Mouse (Mus musculus): ENCODE measurements around the gene Ifitm7. TPM values are rescaled to one million over a fixed set of nuclear protein-coding genes. Genes with fewer than 3 reads are reported as not detected.
A peak's percentile ranks its signal among the peaks of the same experiment; 100 is the strongest.

Gene Ifitm7
- total RNA-seq (2021), result 1 to 10 TPM in 1 of 2 experiments, under 1 TPM in 1; 0.98 to 1.5 TPM

- peak; percentile 56 to 57 for DNase-seq (ENCODE audit: extremely low spot score in 1 of 2, low spot score in 1 of 2)
Measured at GRCm38 (mm10) chr16:13986574-13987478, at the start of gene Ifitm7, which contains the start of gene 2900011O08Rik. Gene Ifitm7 (minus strand): TSS chr16:13986888. Gene 2900011O08Rik (plus strand): TSS chr16:13986604.

GRCm38 (mm10) chr16:14033076-14033475, 46.4 kb upstream of the Ifitm7 start:
- DNase-seq (ENCODE audit: extremely low spot score in 1 of 2, low spot score in 1 of 2), result no peak

- DNase-seq (ENCODE audit: extremely low spot score in 1 of 2, low spot score in 1 of 2), result no peak
Measured at GRCm38 (mm10) chr16:14030650-14031049, 44.0 kb upstream of the Ifitm7 start.

GRCm38 (mm10) chr16:14029851-14030250, 43.2 kb upstream of the Ifitm7 start:
- DNase-seq (ENCODE audit: extremely low spot score in 1 of 2, low spot score in 1 of 2), result no peak

- no peak for DNase-seq (ENCODE audit: extremely low spot score in 1 of 2, low spot score in 1 of 2)
Measured at GRCm38 (mm10) chr16:14029072-14029471, 42.4 kb upstream of the Ifitm7 start.

GRCm38 (mm10) chr16:14025091-14025990, 38.7 kb upstream of the Ifitm7 start:
- no peak for DNase-seq (ENCODE audit: extremely low spot score in 1 of 2, low spot score in 1 of 2)

- DNase-seq (ENCODE audit: extremely low spot score in 1 of 2, low spot score in 1 of 2), result no peak
Measured at GRCm38 (mm10) chr16:14021166-14021822, 34.6 kb upstream of the Ifitm7 start.

GRCm38 (mm10) chr16:14017306-14017705, 30.6 kb upstream of the Ifitm7 start:
- DNase-seq (ENCODE audit: extremely low spot score in 1 of 2, low spot score in 1 of 2), result no peak

GRCm38 (mm10) chr16:14009966-14010365, 23.3 kb upstream of the Ifitm7 start:
- no peak for DNase-seq (ENCODE audit: extremely low spot score in 1 of 2, low spot score in 1 of 2)

GRCm38 (mm10) chr16:14008708-14009107, 22.0 kb upstream of the Ifitm7 start:
- DNase-seq (ENCODE audit: extremely low spot score in 1 of 2, low spot score in 1 of 2), result no peak

- no peak for DNase-seq (ENCODE audit: extremely low spot score in 1 of 2, low spot score in 1 of 2)
Measured at GRCm38 (mm10) chr16:14008081-14008480, 21.4 kb upstream of the Ifitm7 start.

GRCm38 (mm10) chr16:14005266-14005665, 18.6 kb upstream of the Ifitm7 start:
- no peak for DNase-seq (ENCODE audit: extremely low spot score in 1 of 2, low spot score in 1 of 2)

GRCm38 (mm10) chr16:14004726-14005125, 18.0 kb upstream of the Ifitm7 start:
- DNase-seq (ENCODE audit: extremely low spot score in 1 of 2, low spot score in 1 of 2), result no peak

- no peak for DNase-seq (ENCODE audit: extremely low spot score in 1 of 2, low spot score in 1 of 2)
Measured at GRCm38 (mm10) chr16:14004170-14004569, 17.5 kb upstream of the Ifitm7 start.

- DNase-seq (ENCODE audit: extremely low spot score in 1 of 2, low spot score in 1 of 2), result no peak
Measured at GRCm38 (mm10) chr16:14003386-14004130, 16.9 kb upstream of the Ifitm7 start.

- DNase-seq (ENCODE audit: extremely low spot score in 1 of 2, low spot score in 1 of 2), result no peak
Measured at GRCm38 (mm10) chr16:13994502-13994901, 7.8 kb upstream of the Ifitm7 start.

- no peak for DNase-seq (ENCODE audit: extremely low spot score in 1 of 2, low spot score in 1 of 2)
Measured at GRCm38 (mm10) chr16:13994076-13994475, 7.4 kb upstream of the Ifitm7 start.

GRCm38 (mm10) chr16:13992518-13993248, 6.0 kb upstream of the Ifitm7 start:
- DNase-seq (ENCODE audit: extremely low spot score in 1 of 2, low spot score in 1 of 2), result no peak

GRCm38 (mm10) chr16:13986197-13986573, 503 bp downstream of the Ifitm7 start:
- peak in 1 of 2 experiments; percentile 23 for DNase-seq (ENCODE audit: extremely low spot score in 1 of 2, low spot score in 1 of 2)

All from layer of hippocampus, postnatal 25 days (tissue).